Mouse (Mus musculus): Measurements from ENCODE around the gene Map3k9.

Map3k9 gene

DNA sequence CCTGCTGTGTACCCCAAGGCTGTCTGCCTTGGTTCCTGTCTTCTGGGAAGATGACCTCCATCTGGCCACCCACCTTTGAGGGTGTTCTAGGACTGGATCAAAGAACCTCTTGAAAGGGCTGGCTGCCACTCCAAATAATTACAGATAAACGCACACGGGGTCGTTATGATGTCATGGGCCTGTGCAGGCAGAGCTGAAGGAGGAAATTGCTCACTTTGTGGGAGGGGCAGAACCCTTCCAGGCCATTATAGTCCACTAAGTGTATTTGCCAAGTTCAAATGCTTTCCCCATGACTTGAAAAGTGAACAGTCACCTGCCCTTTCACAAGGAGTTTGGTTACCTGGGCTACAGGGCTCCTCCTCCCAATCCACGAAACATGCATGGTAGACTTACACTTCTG lies 83.0 kb downstream of the Map3k9 start:
- DNase-seq = no peak

- no peak for DNase-seq
These were observed 89.7 kb downstream of the Map3k9 start for GRCm38 (mm10) chr12:81691177-81691730.

DNA sequence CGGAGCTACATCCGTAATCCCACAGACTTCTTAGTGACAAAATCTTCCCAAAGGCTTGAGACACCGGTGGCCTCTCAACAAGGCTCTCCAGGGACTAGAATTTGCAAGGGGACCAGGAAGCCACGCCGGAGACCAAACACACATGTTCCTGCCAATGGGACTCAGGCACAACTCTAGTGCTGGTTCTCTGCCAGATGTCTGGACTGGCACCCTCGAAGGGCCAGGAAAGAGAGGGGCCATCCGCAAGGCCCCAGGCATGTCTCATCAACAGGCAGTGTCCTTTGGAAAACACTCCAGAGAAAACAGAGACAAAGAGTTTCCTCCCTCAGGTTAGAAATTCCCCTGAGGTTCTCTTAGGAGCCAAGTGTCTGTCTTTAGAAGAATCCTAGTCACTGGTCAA lies 90.2 kb downstream of the Map3k9 start:
- DNase-seq = no peak

- DNase-seq = no peak
These were observed 90.9 kb downstream of the Map3k9 start for GRCm38 (mm10) chr12:81690111-81690510.

DNA sequence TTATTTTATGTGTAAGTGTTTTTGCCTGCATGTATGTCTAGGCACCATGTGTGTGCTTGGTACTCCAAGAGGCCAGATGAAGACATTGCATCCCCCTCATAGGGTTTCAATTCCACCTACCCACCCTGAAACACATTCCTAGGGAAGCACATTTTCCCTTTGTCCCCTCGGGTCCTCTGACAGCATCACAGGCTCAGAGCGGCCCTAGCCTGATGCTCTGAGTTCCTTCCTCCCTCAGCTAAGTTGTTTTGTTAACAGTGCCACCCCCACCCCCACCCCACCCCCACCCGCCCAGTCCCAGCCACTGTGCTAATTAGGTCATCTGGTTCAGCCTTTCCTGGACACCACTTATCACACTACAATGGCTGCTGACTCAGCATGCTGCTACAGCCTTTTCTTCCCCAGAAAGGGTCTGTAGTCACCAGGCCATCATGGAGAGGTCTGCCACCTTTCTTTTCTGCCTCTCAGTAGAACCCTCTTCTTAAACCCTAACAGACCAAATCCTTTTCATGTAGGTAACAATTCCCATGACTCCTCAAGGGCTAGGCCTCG lies 91.4 kb downstream of the Map3k9 start:
- no peak for DNase-seq

GRCm38 (mm10) chr12:81688537-81688936 lies 92.4 kb downstream of the Map3k9 start:
- no peak for DNase-seq

DNA sequence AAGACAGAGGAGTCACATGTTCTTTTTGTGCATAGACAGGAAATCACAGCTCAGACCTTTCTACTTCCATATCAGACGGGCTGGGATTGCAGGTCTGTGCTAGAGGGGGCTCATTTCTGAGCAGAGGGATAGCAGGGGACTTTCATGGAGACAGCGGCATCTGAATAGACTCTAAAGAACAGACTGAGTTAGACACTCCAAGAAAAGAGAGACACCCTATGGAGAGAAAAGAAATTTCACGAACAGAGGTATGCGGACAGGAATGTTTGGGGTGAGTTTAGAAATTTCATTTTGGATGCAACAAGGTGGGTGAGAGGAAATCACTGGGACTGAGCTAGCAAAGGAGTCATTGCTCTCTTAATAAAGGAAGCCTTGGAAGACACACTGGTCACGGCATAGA lies 93.1 kb downstream of the Map3k9 start:
- DNase-seq = no peak

GRCm38 (mm10) chr12:81686406-81687117 lies 94.4 kb downstream of the Map3k9 start:
- no peak for DNase-seq

- no peak for DNase-seq
These were observed 95.0 kb downstream of the Map3k9 start for GRCm38 (mm10) chr12:81685981-81686380.

- no peak for DNase-seq
These were observed 96.9 kb downstream of the Map3k9 start for GRCm38 (mm10) chr12:81684096-81684495.

GRCm38 (mm10) chr12:81683395-81683794 lies 97.6 kb downstream of the Map3k9 start:
- DNase-seq = no peak

GRCm38 (mm10) chr12:81679807-81680529 lies 101.0 kb downstream of the Map3k9 start:
- no peak for DNase-seq

- DNase-seq = no peak
These were observed 105.4 kb downstream of the Map3k9 start for GRCm38 (mm10) chr12:81675557-81675956.
